Mouse (Mus musculus): ENCODE measurements around the gene Fam71a. TPM values are rescaled to one million over a fixed set of nuclear protein-coding genes. Genes with fewer than 3 reads are reported as not detected.
A peak's percentile ranks its signal among the peaks of the same experiment; 100 is the strongest.

Fam71a gene
- polyA plus RNA-seq, 1 experiment from 2014 or later = not detected

- Histone ChIP-seq H3K27ac (ENCODE audit: low read depth, low read length) (no peak overlapping the region), H3K4me1 (replicated peaks; ENCODE audit: control insufficient read depth, insufficient read depth, low read length) (no peaks in the 10 kb centered on the region), H3K9me3 (ENCODE audit: control insufficient read depth, low read length) (no peaks in the 10 kb centered on the region), H3K9ac (ENCODE audit: low read length) (no peak overlapping the region), H3K4me3 (ENCODE audit: low read depth, low read length) (no peak overlapping the region), H3K27me3 (ENCODE audit: control insufficient read depth, insufficient read depth, low read length) (no peaks in the 10 kb centered on the region), H3K36me3 (ENCODE audit: control insufficient read depth, insufficient read depth, low read length) (no peaks in the 10 kb centered on the region), H3K4me2 (ENCODE audit: low read depth, low read length, severe bottlenecking) (no peak overlapping the region)
- no peak for DNase-seq (ENCODE audit: low spot score)
- WGBS = 69% methylated on average over 7 of the region's 7 CpGs
- ATAC-seq (replicated peaks; ENCODE audit: low FRiP score) = no peak
Measured at GRCm38 (mm10) chr1:191138874-191139495, 25.6 kb downstream of the Fam71a start.

GRCm38 (mm10) chr1:191138436-191138835 is 26.2 kb downstream of the Fam71a start:
- WGBS = 93% methylated on average over 4 of the region's 4 CpGs

GRCm38 (mm10) chr1:191135406-191135805 is 29.2 kb downstream of the Fam71a start:
- Histone ChIP-seq H3K4me2 (ENCODE audit: low read depth, low read length, severe bottlenecking) (no peak overlapping the region), H3K9ac (ENCODE audit: low read length) (no peak overlapping the region), H3K27me3 (ENCODE audit: control insufficient read depth, insufficient read depth, low read length) (no peaks in the 10 kb centered on the region), H3K27ac (ENCODE audit: low read depth, low read length) (no peak overlapping the region), H3K36me3 (ENCODE audit: control insufficient read depth, insufficient read depth, low read length) (no peaks in the 10 kb centered on the region), H3K9me3 (ENCODE audit: control insufficient read depth, low read length) (no peaks in the 10 kb centered on the region), H3K4me1 (replicated peaks; ENCODE audit: control insufficient read depth, insufficient read depth, low read length) (no peaks in the 10 kb centered on the region), H3K4me3 (ENCODE audit: low read depth, low read length) (no peak overlapping the region)
- ATAC-seq (replicated peaks; ENCODE audit: low FRiP score) (no peak), DNase-seq (ENCODE audit: low spot score) (no peak)
- 54% methylated on average over 4 of the region's 4 CpGs for WGBS

More at GRCm38 (mm10) chr1:191138436-191138835, 26.2 kb downstream of the Fam71a start:
- H3K9me3 ChIP-seq (ENCODE audit: control insufficient read depth, low read length) = no peaks in the 10 kb centered on the region
- no peak overlapping the region for H3K27ac ChIP-seq (ENCODE audit: low read depth, low read length)
- no peaks in the 10 kb centered on the region for H3K36me3 ChIP-seq (ENCODE audit: control insufficient read depth, insufficient read depth, low read length)
- no peak overlapping the region for H3K4me3 ChIP-seq (ENCODE audit: low read depth, low read length)
- no peaks in the 10 kb centered on the region for H3K4me1 ChIP-seq (replicated peaks; ENCODE audit: control insufficient read depth, insufficient read depth, low read length)
- no peak overlapping the region for H3K9ac ChIP-seq (ENCODE audit: low read length)
- DNase-seq (ENCODE audit: low spot score) (no peak), ATAC-seq (replicated peaks; ENCODE audit: low FRiP score) (no peak)
- no peak overlapping the region for H3K4me2 ChIP-seq (ENCODE audit: low read depth, low read length, severe bottlenecking)
- no peaks in the 10 kb centered on the region for H3K27me3 ChIP-seq (ENCODE audit: control insufficient read depth, insufficient read depth, low read length)

GRCm38 (mm10) chr1:191132934-191133333 is 31.7 kb downstream of the Fam71a start:
- ATAC-seq (replicated peaks; ENCODE audit: low FRiP score) = no peak
- no peak overlapping the region for H3K4me2 ChIP-seq (ENCODE audit: low read depth, low read length, severe bottlenecking)
- H3K36me3 ChIP-seq (ENCODE audit: control insufficient read depth, insufficient read depth, low read length) = no peaks in the 10 kb centered on the region
- DNase-seq (ENCODE audit: low spot score) = no peak
- 70% methylated on average over 5 of the region's 5 CpGs for WGBS
- H3K4me1 ChIP-seq (replicated peaks; ENCODE audit: control insufficient read depth, insufficient read depth, low read length) = no peaks in the 10 kb centered on the region
- H3K27me3 ChIP-seq (ENCODE audit: control insufficient read depth, insufficient read depth, low read length) = no peaks in the 10 kb centered on the region
- H3K9ac ChIP-seq (ENCODE audit: low read length) = no peak overlapping the region
- no peak overlapping the region for H3K4me3 ChIP-seq (ENCODE audit: low read depth, low read length)
- H3K9me3 ChIP-seq (ENCODE audit: control insufficient read depth, low read length) = no peaks in the 10 kb centered on the region; the same call in 1 of the 2 replicates
- H3K27ac ChIP-seq (ENCODE audit: low read depth, low read length) = no peak overlapping the region

GRCm38 (mm10) chr1:191132240-191132639 is 32.4 kb downstream of the Fam71a start:
- Histone ChIP-seq H3K4me2 (ENCODE audit: low read depth, low read length, severe bottlenecking) (no peak overlapping the region), H3K27me3 (ENCODE audit: control insufficient read depth, insufficient read depth, low read length) (no peaks in the 10 kb centered on the region), H3K9me3 (ENCODE audit: control insufficient read depth, low read length) (no peaks in the 10 kb centered on the region; the same call in 1 of the 2 replicates), H3K36me3 (ENCODE audit: control insufficient read depth, insufficient read depth, low read length) (no peaks in the 10 kb centered on the region), H3K9ac (ENCODE audit: low read length) (no peak overlapping the region), H3K27ac (ENCODE audit: low read depth, low read length) (no peak overlapping the region), H3K4me3 (ENCODE audit: low read depth, low read length) (no peak overlapping the region), H3K4me1 (replicated peaks; ENCODE audit: control insufficient read depth, insufficient read depth, low read length) (no peaks in the 10 kb centered on the region)
- no peak for ATAC-seq (replicated peaks; ENCODE audit: low FRiP score)
- DNase-seq (ENCODE audit: low spot score) = no peak
- 83% methylated on average over 5 of the region's 5 CpGs for WGBS

GRCm38 (mm10) chr1:191131692-191132091 is 32.9 kb downstream of the Fam71a start:
- Histone ChIP-seq H3K4me3 (ENCODE audit: low read depth, low read length) (no peak overlapping the region), H3K36me3 (ENCODE audit: control insufficient read depth, insufficient read depth, low read length) (no peaks in the 10 kb centered on the region), H3K4me2 (ENCODE audit: low read depth, low read length, severe bottlenecking) (no peak overlapping the region), H3K27me3 (ENCODE audit: control insufficient read depth, insufficient read depth, low read length) (no peaks in the 10 kb centered on the region), H3K9ac (ENCODE audit: low read length) (no peak overlapping the region), H3K4me1 (replicated peaks; ENCODE audit: control insufficient read depth, insufficient read depth, low read length) (no peaks in the 10 kb centered on the region), H3K9me3 (ENCODE audit: control insufficient read depth, low read length) (no peaks in the 10 kb centered on the region; the same call in 1 of the 2 replicates), H3K27ac (ENCODE audit: low read depth, low read length) (no peak overlapping the region)
- 88% methylated on average over 2 of the region's 2 CpGs for WGBS
- DNase-seq (ENCODE audit: low spot score) (no peak), ATAC-seq (replicated peaks; ENCODE audit: low FRiP score) (no peak)

GRCm38 (mm10) chr1:191125811-191126638 is 38.6 kb downstream of the Fam71a start:
- H3K27ac ChIP-seq (ENCODE audit: low read depth, low read length) = no peak overlapping the region
- H3K4me2 ChIP-seq (ENCODE audit: low read depth, low read length, severe bottlenecking) = peak overlapping the region; percentile 47; the same call in 1 of the 2 replicates
- H3K4me1 ChIP-seq (replicated peaks; ENCODE audit: control insufficient read depth, insufficient read depth, low read length) = no peaks in the 10 kb centered on the region
- H3K4me3 ChIP-seq (ENCODE audit: low read depth, low read length) = peak overlapping the region; percentile 24
- peak overlapping the region; percentile 44; the same call in 1 of the 2 replicates for H3K9ac ChIP-seq (ENCODE audit: low read length)
- 16% methylated on average over 38 of the region's 38 CpGs for WGBS
- ATAC-seq (replicated peaks; ENCODE audit: low FRiP score) (peak; percentile 81), DNase-seq (ENCODE audit: low spot score) (peak; percentile 84)
- peaks cover 4% of the 10 kb centered on the region; the same call in 1 of the 2 replicates for H3K27me3 ChIP-seq (ENCODE audit: control insufficient read depth, insufficient read depth, low read length)
- no peaks in the 10 kb centered on the region; the same call in 1 of the 2 replicates for H3K9me3 ChIP-seq (ENCODE audit: control insufficient read depth, low read length)
- H3K36me3 ChIP-seq (ENCODE audit: control insufficient read depth, insufficient read depth, low read length) = no peaks in the 10 kb centered on the region

GRCm38 (mm10) chr1:191124288-191124687 is 40.3 kb downstream of the Fam71a start:
- peaks cover 4% of the 10 kb centered on the region; the same call in 1 of the 2 replicates for H3K27me3 ChIP-seq (ENCODE audit: control insufficient read depth, insufficient read depth, low read length)
- H3K4me3 ChIP-seq (ENCODE audit: low read depth, low read length) = no peak overlapping the region
- H3K36me3 ChIP-seq (ENCODE audit: control insufficient read depth, insufficient read depth, low read length) = no peaks in the 10 kb centered on the region
- H3K4me2 ChIP-seq (ENCODE audit: low read depth, low read length, severe bottlenecking) = no peak overlapping the region
- ATAC-seq (replicated peaks; ENCODE audit: low FRiP score) (no peak), DNase-seq (ENCODE audit: low spot score) (no peak)
- 70% methylated on average over 4 of the region's 4 CpGs for WGBS
- H3K9ac ChIP-seq (ENCODE audit: low read length) = no peak overlapping the region
- H3K9me3 ChIP-seq (ENCODE audit: control insufficient read depth, low read length) = no peaks in the 10 kb centered on the region
- no peak overlapping the region for H3K27ac ChIP-seq (ENCODE audit: low read depth, low read length)
- no peaks in the 10 kb centered on the region for H3K4me1 ChIP-seq (replicated peaks; ENCODE audit: control insufficient read depth, insufficient read depth, low read length)

Measured in forebrain, embryonic 11.5 days (tissue).